Mouse (Mus musculus) ES-E14 (cell line): ENCODE measurements around the gene Igf2.

Experiments
- CHD2 ChIP-seq: IDR thresholded peaks from 2 replicates; pipeline ENCODE4 v1.6.1; 2014; ENCODE audit warnings: mild to moderate bottlenecking, low read depth, low read length, inconsistent platforms
- HCFC1 ChIP-seq: IDR thresholded peaks from 2 replicates; pipeline ENCODE4 v1.6.1; 2012; ENCODE audit warnings: low read length, inconsistent platforms, borderline replicate concordance; ENCODE audit not compliant: insufficient read depth
- MAFK ChIP-seq: IDR thresholded peaks from 2 replicates; pipeline ENCODE4 v1.6.1; 2014; ENCODE audit warnings: mild to moderate bottlenecking, low read depth, low read length, inconsistent platforms; ENCODE audit not compliant: insufficient read depth
- ZC3H11A ChIP-seq: IDR thresholded peaks from 2 replicates; pipeline ENCODE4 v1.6.1; 2012; ENCODE audit warnings: low read depth, mild to moderate bottlenecking, inconsistent platforms, low read length, borderline replicate concordance

- TF ChIP-seq CHD2 (no peak), MAFK (no peak), ZC3H11A (no peak), HCFC1 (no peak)
Measured at GRCm38 (mm10) chr7:142653726-142654125, 12.9 kb downstream of the Igf2 start.
